Mouse (Mus musculus): ENCODE measurements at regions not wholly inside any gene's neighbourhood (a gene's known extent, or its start where the extent isn't known, plus 50 kb on each side); places are given as distances from the start of the nearest gene placed in this dataset.

DNA sequence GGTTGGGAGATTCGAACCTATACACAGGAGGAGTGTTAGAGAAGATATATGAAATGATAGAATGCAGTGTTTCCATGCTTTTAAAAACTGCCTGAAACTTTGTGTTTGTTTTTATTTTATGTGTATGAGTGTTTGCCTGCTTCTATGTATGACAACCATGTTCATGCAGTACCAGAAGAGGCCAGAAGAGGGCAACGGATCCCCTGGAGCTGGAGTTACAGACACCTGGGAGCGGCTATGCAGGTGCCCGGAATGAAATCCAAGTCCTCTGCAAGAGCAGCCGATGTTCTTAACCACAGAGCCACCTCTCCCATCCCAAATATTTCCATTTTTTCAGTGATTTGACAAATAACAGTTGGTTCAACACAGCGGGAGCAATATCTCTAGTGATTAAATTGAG is 247.5 kb upstream of the Dio3 start:
- Histone ChIP-seq H3K4me2 (no peak overlapping the region), H3K36me3 (no peaks in the 10 kb centered on the region), H3K27me3 (peaks cover 4% of the 10 kb centered on the region; the same call in 1 of the 2 replicates), H3K4me3 (no peak overlapping the region), H3K9ac (no peak overlapping the region), H3K4me1 (replicated peaks) (no peaks in the 10 kb centered on the region), H3K27ac (no peak overlapping the region), H3K9me3 (replicated peaks) (no peaks in the 10 kb centered on the region)
- 51% methylated on average over 6 of the region's 6 CpGs for WGBS
- no peak for ATAC-seq (replicated peaks; ENCODE audit: insufficient number of reproducible peaks, insufficient read depth, low FRiP score, low read depth)

DNA sequence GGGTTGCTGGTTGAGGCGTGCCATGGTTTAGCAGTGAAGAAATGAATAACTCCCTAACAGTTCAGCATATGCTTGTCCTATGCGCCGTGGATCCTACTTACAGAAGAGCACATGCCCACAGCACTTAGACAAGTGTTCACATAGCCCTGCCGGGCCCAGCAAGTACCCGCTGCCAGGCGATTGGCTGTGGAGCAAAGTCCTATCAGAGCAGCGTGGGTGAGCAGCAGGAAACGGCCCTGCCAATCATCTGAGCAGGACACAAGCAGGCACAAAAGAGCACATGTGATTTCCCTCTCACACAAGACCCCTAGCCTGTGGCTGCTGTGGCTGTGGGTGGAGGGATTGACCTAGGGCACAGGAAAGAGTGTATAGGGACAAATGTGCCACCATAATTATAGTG is 243.7 kb upstream of the Dio3 start:
- H3K4me1 ChIP-seq (replicated peaks) = no peaks in the 10 kb centered on the region
- H3K4me2 ChIP-seq = no peak overlapping the region
- no peaks in the 10 kb centered on the region for H3K9me3 ChIP-seq (replicated peaks)
- H3K36me3 ChIP-seq = no peaks in the 10 kb centered on the region
- no peak overlapping the region for H3K4me3 ChIP-seq
- no peak overlapping the region for H3K9ac ChIP-seq
- no peak for ATAC-seq (replicated peaks; ENCODE audit: insufficient number of reproducible peaks, insufficient read depth, low FRiP score, low read depth)
- H3K27me3 ChIP-seq = no peaks in the 10 kb centered on the region; the same call in none of the 2 replicates
- no peak overlapping the region for H3K27ac ChIP-seq
- WGBS = 64% methylated on average over 8 of the region's 8 CpGs

DNA sequence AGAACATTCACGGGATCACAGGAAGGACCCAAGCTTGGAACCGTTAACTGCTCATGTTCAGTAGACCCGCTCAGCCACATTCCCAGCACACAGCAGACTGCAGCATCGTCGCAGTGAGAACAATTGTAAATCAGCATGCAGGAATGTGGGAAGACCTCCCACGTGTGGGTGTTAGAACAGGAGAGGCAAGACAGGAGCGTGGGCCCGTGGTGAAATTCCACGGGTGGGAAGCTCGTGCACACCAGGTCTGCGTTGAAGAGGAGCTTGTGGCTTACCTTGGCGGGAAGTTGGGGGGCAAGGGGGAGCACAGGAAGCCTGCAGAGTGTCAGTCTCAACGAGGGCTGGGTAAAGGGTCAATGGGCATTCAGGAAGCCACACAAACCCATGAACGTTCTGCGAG is 238.2 kb upstream of the Dio3 start:
- Histone ChIP-seq H3K27ac (no peak overlapping the region), H3K9me3 (replicated peaks) (no peaks in the 10 kb centered on the region), H3K36me3 (no peaks in the 10 kb centered on the region), H3K9ac (no peak overlapping the region), H3K4me3 (no peak overlapping the region), H3K27me3 (peaks cover 3% of the 10 kb centered on the region), H3K4me2 (no peak overlapping the region), H3K4me1 (replicated peaks) (no peaks in the 10 kb centered on the region)
- WGBS = 50% methylated on average over 15 of the region's 15 CpGs
- no peak for ATAC-seq (replicated peaks; ENCODE audit: insufficient number of reproducible peaks, insufficient read depth, low FRiP score, low read depth)

DNA sequence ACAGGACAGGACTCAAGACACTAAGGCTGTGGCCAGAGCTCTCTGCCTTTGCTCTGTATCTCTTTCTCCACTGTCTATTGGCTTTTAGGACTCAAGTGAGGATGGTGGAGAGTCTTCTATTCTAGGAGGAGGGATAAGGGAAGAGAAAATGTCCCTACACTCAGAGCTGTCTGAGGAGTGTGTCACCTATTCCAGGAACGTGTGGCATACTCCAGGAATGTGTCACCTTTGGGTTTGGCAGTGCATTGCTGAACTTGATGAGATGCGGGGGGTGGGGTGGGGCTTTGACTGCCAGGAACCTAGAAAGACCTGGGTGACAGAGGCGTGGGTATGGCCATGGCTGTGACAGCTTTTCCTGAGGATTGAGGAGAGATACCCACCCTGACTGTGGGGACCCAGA is 237.1 kb upstream of the Dio3 start:
- no peaks in the 10 kb centered on the region for H3K4me1 ChIP-seq (replicated peaks)
- 39% methylated on average over 3 of the region's 3 CpGs for WGBS
- H3K4me3 ChIP-seq = no peak overlapping the region
- H3K27me3 ChIP-seq = peaks cover 10% of the 10 kb centered on the region
- no peak overlapping the region for H3K9ac ChIP-seq
- no peak overlapping the region for H3K27ac ChIP-seq
- no peak for ATAC-seq (replicated peaks; ENCODE audit: insufficient number of reproducible peaks, insufficient read depth, low FRiP score, low read depth)
- no peak overlapping the region for H3K4me2 ChIP-seq
- no peaks in the 10 kb centered on the region for H3K36me3 ChIP-seq
- no peaks in the 10 kb centered on the region for H3K9me3 ChIP-seq (replicated peaks)

DNA sequence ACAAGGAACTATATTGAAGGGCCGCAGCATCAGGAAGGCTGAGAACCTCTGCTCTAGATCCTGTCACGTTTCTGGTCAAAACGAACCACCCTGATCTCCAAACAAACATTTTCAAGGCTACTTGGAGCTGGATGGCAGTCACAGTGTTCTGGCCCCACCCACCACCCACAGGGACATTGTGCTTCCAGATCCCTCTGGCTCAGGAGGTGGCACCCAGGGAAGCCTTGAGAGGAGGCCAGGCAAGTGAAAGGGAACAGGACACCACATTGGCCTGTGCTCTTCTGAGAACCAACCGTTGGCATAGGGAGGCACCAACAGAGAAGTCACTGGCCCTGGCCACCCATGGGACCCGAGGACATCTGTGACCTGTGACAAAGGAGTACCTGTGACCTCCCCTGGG is 234.6 kb upstream of the Dio3 start:
- no peak for ATAC-seq (replicated peaks; ENCODE audit: insufficient number of reproducible peaks, insufficient read depth, low FRiP score, low read depth)
- H3K9ac ChIP-seq = no peak overlapping the region
- no peak overlapping the region for H3K27ac ChIP-seq
- no peaks in the 10 kb centered on the region for H3K4me1 ChIP-seq (replicated peaks)
- H3K36me3 ChIP-seq = no peaks in the 10 kb centered on the region
- 74% methylated on average over 5 of the region's 5 CpGs for WGBS
- no peaks in the 10 kb centered on the region for H3K9me3 ChIP-seq (replicated peaks)
- H3K4me3 ChIP-seq = no peak overlapping the region
- peaks cover 13% of the 10 kb centered on the region for H3K27me3 ChIP-seq
- no peak overlapping the region for H3K4me2 ChIP-seq

DNA sequence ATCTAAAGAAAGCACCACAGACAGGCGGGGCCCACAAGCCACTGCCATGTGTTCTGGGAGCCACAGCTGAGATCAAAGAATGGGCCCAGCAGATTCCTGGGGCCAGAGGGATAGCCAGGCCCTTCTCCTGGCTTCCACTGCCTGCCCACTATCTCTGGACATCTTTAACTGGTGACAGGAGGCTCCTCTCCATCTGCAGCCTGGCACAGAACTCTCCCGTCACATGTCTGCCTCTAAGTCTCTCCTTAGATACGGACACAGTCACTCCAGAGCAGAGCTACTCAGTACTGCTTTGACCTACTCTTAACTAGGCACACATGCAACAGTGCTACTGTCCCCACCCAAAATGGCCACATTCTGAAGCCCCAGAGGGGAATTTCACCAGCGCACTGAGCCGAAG is 234.1 kb upstream of the Dio3 start:
- no peak for ATAC-seq (replicated peaks; ENCODE audit: insufficient number of reproducible peaks, insufficient read depth, low FRiP score, low read depth)
- H3K27me3 ChIP-seq = peaks cover 13% of the 10 kb centered on the region
- no peak overlapping the region for H3K27ac ChIP-seq
- H3K4me2 ChIP-seq = no peak overlapping the region
- H3K36me3 ChIP-seq = no peaks in the 10 kb centered on the region
- 65% methylated on average over 5 of the region's 5 CpGs for WGBS
- H3K9me3 ChIP-seq (replicated peaks) = no peaks in the 10 kb centered on the region
- H3K4me3 ChIP-seq = no peak overlapping the region
- H3K4me1 ChIP-seq (replicated peaks) = no peaks in the 10 kb centered on the region
- no peak overlapping the region for H3K9ac ChIP-seq

DNA sequence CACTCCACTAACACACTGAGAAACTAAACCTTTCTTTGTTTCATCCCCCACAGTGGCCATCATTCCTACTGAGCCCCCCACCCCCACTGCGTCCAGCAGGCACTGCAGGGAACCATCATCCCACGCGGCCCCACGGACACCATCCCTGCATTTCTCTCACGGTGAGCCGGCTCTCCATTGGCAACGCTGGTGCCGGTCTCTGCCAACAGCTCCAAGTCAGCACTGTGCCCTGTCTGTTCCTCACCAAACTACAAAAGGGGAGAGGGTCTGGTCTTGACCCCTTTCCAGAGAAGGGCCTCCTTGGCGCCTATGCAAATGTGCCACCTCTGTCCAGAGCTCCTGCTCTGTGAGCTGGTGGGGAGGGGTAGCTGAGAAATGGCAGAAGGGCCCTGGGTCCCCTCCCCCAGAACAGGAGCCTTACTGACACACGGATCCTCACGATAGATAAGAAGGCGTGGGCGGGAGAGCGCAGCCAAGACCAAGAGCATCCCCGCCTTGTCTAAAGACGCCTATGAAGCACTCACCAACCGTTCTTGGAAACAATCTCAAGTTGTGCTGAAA is 233.0 kb upstream of the Dio3 start:
- Histone ChIP-seq H3K27ac (no peak overlapping the region), H3K4me2 (no peak overlapping the region), H3K9ac (no peak overlapping the region), H3K9me3 (replicated peaks) (no peaks in the 10 kb centered on the region), H3K36me3 (no peaks in the 10 kb centered on the region), H3K4me3 (no peak overlapping the region), H3K4me1 (replicated peaks) (no peaks in the 10 kb centered on the region), H3K27me3 (peaks cover 13% of the 10 kb centered on the region)
- WGBS = 58% methylated on average over 17 of the region's 17 CpGs
- ATAC-seq (replicated peaks; ENCODE audit: insufficient number of reproducible peaks, insufficient read depth, low FRiP score, low read depth) = no peak

DNA sequence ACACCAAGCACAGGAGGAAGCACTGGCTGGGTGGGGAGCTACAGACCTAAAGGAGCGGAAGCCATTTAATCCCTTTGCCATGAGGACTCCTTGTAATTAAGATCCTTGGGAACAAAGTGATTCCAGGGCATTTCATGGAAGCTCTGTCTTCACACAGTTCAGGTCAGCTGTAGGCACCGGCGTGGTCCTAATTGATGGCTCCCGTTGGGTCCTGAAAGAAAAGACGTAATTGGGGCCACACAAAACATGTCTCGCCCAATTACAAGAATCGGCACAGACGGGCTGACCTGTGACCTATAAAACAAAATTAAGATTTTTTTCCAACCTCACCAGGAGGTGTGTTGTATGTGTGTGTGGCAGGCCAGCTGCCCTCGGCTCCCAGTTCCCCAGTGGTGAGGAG is 232.3 kb upstream of the Dio3 start:
- Histone ChIP-seq H3K9ac (no peak overlapping the region), H3K27me3 (peaks cover 13% of the 10 kb centered on the region), H3K4me2 (no peak overlapping the region), H3K4me3 (no peak overlapping the region), H3K36me3 (no peaks in the 10 kb centered on the region), H3K9me3 (replicated peaks) (no peaks in the 10 kb centered on the region), H3K27ac (no peak overlapping the region), H3K4me1 (replicated peaks) (no peaks in the 10 kb centered on the region)
- no peak for ATAC-seq (replicated peaks; ENCODE audit: insufficient number of reproducible peaks, insufficient read depth, low FRiP score, low read depth)
- WGBS = 88% methylated on average over 9 of the region's 9 CpGs

DNA sequence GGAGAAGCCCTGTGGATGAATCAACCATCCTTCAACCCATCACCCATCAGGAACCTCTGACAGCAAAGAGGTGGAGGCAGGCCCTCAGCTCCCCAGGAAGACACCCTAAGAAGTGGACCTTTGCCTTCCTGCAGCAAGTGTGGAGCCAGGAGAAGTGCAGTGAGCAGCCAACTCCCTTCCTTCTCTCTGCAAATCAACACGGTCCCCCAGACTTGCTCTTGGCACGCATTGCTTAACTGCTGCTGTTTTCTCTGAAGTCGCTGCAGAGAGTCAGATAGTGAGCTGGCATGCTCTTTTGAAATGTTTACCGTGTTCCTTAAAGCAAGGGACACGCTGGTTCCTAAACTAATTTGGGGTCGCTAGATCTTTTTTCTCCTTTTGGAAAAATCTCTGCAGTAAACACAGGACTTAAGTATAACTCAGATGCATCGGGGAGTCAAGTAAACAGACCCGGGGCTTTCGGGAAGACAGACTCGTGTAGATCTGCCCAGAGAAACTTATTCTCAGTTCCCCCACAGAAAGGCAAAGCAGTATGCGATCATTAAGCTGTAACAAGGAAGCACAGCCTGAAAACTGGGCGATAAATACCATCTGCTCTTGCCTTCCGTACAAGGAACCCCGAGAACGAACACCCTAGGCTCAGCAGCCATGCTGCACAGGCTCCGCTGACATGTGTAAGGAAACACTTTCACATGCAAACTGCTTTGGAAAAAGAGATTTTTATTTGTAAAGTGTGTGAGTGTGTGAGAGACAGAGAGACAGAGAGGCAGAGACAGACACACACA is 231.2 kb upstream of the Dio3 start:
- no peaks in the 10 kb centered on the region for H3K36me3 ChIP-seq
- no peak for ATAC-seq (replicated peaks; ENCODE audit: insufficient number of reproducible peaks, insufficient read depth, low FRiP score, low read depth)
- no peaks in the 10 kb centered on the region for H3K4me1 ChIP-seq (replicated peaks)
- WGBS = 59% methylated on average over 16 of the region's 16 CpGs
- no peak overlapping the region for H3K27ac ChIP-seq
- peaks cover 13% of the 10 kb centered on the region for H3K27me3 ChIP-seq
- H3K9ac ChIP-seq = no peak overlapping the region
- H3K9me3 ChIP-seq (replicated peaks) = no peaks in the 10 kb centered on the region
- H3K4me3 ChIP-seq = no peak overlapping the region
- no peak overlapping the region for H3K4me2 ChIP-seq

DNA sequence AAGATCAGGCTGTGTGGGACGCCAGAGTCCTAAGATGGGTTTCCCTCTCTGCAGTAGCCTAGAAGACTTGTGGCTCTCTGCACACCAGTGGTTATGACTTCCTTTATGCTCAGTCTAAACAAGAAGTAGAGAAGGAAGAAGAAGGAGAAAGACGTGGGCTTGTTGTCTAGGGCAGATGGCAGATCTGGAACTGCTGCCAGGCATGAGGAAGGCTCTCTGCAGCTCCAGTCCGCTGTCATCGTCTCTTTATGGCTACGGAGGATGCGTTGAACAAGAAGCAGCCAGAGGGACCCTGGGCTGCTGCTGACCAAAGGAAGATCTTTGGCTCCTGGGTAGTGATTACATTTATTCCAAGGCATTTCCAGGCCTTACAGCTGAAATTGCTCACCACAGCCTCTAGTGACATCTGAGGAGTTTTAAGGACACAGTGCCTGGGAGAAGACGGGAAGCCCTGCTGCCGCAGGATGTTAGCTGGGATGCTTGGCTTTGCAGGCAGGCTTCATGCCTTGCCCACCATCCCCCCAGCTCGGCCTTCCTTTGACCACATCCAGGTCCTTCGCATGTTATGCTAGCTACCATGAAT is 229.6 kb upstream of the Dio3 start:
- no peaks in the 10 kb centered on the region for H3K36me3 ChIP-seq
- 70% methylated on average over 10 of the region's 10 CpGs for WGBS
- ATAC-seq (replicated peaks; ENCODE audit: insufficient number of reproducible peaks, insufficient read depth, low FRiP score, low read depth) = no peak
- no peak overlapping the region for H3K4me2 ChIP-seq
- H3K27me3 ChIP-seq = peaks cover 10% of the 10 kb centered on the region
- H3K4me1 ChIP-seq (replicated peaks) = no peaks in the 10 kb centered on the region
- H3K27ac ChIP-seq = no peak overlapping the region
- H3K9ac ChIP-seq = no peak overlapping the region
- H3K9me3 ChIP-seq (replicated peaks) = no peaks in the 10 kb centered on the region
- no peak overlapping the region for H3K4me3 ChIP-seq

DNA sequence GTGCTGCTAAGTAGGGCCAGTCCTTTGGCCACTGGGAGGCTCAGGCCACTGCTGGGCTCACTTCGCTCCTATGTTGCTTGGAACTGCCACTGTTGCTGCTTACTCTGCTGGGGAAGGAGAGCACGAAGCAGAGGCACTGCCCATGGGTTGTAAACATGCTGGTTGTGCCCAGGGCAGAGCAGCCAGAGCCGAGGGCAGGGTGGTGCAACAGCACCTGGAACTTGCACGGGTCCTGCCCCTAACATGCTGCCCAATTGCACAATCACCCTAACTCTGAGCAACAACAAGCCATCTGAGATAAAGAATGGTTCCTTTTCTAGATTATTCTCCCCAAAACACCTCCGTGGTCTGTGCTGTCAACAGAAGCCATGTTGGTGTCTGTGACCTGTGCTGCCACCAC is 219.5 kb upstream of the Dio3 start:
- Histone ChIP-seq H3K9me3 (replicated peaks) (no peaks in the 10 kb centered on the region), H3K27ac (no peak overlapping the region), H3K4me1 (replicated peaks) (no peaks in the 10 kb centered on the region), H3K4me3 (no peak overlapping the region), H3K9ac (no peak overlapping the region), H3K4me2 (no peak overlapping the region), H3K27me3 (no peaks in the 10 kb centered on the region), H3K36me3 (no peaks in the 10 kb centered on the region)
- 76% methylated on average over 5 of the region's 5 CpGs for WGBS
- ATAC-seq (replicated peaks; ENCODE audit: insufficient number of reproducible peaks, insufficient read depth, low FRiP score, low read depth) = no peak

DNA sequence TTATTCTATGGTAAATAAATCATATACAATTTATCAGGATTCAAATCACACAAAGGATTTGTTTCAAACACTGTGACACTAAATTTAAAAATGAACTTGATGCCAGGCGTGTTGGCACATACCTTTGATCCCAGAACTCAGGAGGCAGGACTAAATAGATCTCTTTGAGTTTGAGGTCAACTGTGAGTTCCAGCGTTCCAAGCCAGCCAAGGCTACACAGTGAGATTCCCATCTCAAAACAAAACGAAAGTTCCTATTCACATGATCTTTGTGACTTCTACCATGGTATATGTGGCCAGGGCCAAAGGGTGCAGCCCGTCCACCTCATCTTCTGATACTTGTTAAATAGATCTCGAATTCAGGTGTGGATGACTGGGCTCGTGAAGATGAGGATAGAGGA is 216.9 kb upstream of the Dio3 start:
- Histone ChIP-seq H3K4me3 (no peak overlapping the region), H3K9me3 (replicated peaks) (no peaks in the 10 kb centered on the region), H3K4me1 (replicated peaks) (no peaks in the 10 kb centered on the region), H3K27me3 (no peaks in the 10 kb centered on the region), H3K36me3 (no peaks in the 10 kb centered on the region), H3K9ac (no peak overlapping the region), H3K27ac (no peak overlapping the region), H3K4me2 (no peak overlapping the region)
- 82% methylated on average over 6 of the region's 6 CpGs for WGBS
- ATAC-seq (replicated peaks; ENCODE audit: insufficient number of reproducible peaks, insufficient read depth, low FRiP score, low read depth) = no peak

Measured in heart, embryonic 15.5 days (tissue).